Mouse (Mus musculus): Measurements from ENCODE around the gene 5730522E02Rik.

Gene 5730522E02Rik

GRCm38 (mm10) chr11:26128385-26128784, 82.2 kb downstream of the 5730522E02Rik start:
- no peak for DNase-seq (ENCODE audit: low spot score in 2 of 2)

- DNase-seq (ENCODE audit: low spot score in 2 of 2): no peak
Observed at GRCm38 (mm10) chr11:26125923-26126322, 84.6 kb downstream of the 5730522E02Rik start.

DNA sequence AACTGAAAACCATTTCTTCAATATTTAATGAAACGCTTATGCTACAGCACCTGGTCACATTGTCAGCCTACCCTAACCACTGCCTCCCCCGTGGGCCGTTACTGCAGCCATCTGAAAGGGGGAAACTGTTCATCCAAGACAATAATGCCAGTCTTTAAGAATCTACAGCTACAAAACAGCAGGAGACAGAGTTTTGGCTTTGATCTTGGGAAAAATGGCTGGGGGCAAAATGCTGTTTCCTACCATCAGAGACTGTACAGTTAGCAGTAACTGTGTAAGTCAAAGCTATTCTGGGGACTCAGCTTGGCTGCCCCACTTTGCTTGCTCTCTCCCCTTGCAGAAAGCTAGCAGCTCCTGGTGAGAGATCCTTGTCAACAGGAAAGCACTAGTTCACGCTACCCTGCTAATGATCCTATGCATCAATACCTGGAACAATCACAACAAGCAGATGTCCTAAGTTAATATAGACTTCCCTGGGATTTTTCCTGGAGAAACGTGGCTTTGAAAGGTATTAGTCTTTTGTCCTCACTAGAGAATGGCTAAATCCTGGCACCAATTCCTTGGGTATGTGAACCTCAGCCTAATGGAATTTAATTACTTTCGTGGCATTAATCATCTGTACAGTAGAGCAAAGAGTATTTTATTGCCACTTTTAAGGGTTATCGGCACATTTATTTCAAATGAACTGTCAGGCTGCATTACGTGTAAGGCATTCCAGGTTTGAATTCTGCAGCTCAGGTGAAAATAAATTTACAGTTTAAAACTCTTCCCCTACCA, 89.6 kb downstream of the 5730522E02Rik start:
- DNase-seq (ENCODE audit: low spot score in 2 of 2): no peak

- DNase-seq (ENCODE audit: low spot score in 2 of 2): no peak
Observed at GRCm38 (mm10) chr11:26117651-26118050, 92.9 kb downstream of the 5730522E02Rik start.

- no peak for DNase-seq (ENCODE audit: low spot score in 2 of 2)
Observed at GRCm38 (mm10) chr11:26112206-26112605, 98.4 kb downstream of the 5730522E02Rik start.

- no peak for DNase-seq (ENCODE audit: low spot score in 2 of 2)
Observed at GRCm38 (mm10) chr11:26108647-26109046, 101.9 kb downstream of the 5730522E02Rik start.

DNA sequence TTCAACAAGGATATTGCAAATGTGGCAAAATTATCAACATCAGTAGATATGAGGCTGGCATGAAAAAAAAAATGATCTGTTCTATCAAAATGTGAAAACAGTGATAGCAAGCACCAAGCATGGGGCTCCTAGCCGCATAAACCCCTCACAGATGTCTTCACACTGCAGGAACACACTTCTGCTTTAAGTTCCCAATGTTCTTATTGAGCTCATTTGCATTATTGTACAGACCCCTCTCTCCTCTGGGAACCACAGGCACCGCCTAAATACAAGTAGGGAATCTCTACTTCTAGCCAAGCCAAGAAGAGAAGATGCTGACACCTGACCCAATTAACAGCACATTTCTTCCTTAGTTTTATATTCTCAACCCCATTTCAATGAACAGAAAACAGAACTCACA, 105.9 kb downstream of the 5730522E02Rik start:
- no peak for DNase-seq (ENCODE audit: low spot score in 2 of 2)

DNA sequence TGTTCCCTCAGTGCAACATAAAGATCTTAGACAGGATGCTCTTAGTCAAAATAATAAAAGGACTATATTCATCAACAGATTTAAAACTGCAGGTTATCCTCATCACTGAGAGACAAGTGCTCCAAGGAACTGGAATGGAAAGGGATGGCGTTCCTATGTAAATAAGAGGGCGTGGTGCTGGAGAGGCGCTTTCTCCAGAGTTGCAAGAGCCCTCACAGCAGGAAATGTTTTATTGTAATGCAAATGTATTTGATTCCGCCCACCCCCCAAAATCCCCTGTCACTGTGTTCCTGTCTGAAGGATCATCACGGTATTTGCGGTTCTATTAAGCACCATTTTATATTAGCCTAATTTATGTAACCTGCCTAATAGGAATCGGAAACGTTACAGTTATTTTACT, 106.9 kb downstream of the 5730522E02Rik start:
- DNase-seq (ENCODE audit: low spot score in 2 of 2): no peak

DNA sequence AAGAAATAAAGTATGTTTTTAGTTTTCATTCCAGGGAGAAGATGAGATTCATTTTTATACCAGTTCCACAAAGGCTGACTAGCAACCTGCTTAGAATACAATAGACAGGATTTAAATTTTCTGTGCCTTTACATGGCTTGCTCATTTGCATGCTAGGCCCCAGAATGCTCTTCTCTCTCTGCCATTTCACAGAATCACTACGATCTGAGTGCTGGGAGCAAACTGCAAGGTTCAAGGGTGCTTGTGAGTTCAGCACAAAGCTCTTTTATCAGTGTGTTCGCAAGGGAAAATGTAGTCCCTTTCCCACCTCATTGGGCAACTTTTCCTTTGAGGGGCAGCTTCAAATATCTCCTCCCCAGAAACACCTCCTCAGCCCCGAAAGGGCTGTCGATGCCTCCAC, 107.7 kb downstream of the 5730522E02Rik start:
- no peak for DNase-seq (ENCODE audit: low spot score in 2 of 2)

DNA sequence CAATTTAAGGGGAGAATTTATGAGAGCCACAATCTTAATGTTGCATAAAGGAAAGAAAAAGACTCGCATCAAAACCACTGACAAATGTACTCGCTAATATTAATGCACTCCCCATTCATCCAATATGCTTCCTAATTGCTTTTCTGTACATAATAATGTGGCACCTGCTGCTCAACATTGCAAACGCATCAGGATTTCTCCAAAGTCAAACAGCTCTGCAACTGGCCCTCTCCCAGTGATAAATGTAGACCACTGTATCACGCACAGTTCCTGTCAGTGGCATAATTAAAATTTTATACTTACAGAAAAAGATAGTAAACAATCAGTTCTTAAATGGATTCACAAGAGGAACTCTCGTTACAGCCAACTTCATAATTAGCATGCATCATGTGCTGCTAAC, 110.5 kb downstream of the 5730522E02Rik start:
- no peak for DNase-seq (ENCODE audit: low spot score in 2 of 2)

GRCm38 (mm10) chr11:26098933-26099332, 111.6 kb downstream of the 5730522E02Rik start:
- DNase-seq (ENCODE audit: low spot score in 2 of 2): no peak

- DNase-seq (ENCODE audit: low spot score in 2 of 2): no peak
Observed at GRCm38 (mm10) chr11:26096095-26096494, 114.5 kb downstream of the 5730522E02Rik start.

- DNase-seq (ENCODE audit: low spot score in 2 of 2): no peak
Observed at GRCm38 (mm10) chr11:26088993-26089392, 121.6 kb downstream of the 5730522E02Rik start.

DNA sequence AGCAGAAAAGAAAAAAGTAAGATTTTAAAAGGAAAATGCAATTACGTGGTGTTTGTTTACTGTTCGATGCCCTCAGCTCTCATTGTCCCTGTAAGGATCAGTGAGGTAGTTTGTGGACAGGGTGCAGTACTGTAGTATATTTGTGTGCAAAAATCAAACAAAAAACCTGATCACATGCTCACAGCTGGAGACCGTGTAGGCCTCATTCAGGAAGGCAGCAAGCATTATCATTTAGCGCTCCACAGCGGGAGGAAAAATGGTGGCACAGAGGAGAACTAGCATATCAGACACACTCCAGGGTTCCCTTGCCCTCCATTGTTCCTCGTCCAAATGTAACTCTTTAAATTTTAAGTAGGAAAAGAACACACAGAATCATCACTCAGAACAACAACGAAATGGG, 123.9 kb downstream of the 5730522E02Rik start:
- no peak for DNase-seq (ENCODE audit: low spot score in 2 of 2)

DNA sequence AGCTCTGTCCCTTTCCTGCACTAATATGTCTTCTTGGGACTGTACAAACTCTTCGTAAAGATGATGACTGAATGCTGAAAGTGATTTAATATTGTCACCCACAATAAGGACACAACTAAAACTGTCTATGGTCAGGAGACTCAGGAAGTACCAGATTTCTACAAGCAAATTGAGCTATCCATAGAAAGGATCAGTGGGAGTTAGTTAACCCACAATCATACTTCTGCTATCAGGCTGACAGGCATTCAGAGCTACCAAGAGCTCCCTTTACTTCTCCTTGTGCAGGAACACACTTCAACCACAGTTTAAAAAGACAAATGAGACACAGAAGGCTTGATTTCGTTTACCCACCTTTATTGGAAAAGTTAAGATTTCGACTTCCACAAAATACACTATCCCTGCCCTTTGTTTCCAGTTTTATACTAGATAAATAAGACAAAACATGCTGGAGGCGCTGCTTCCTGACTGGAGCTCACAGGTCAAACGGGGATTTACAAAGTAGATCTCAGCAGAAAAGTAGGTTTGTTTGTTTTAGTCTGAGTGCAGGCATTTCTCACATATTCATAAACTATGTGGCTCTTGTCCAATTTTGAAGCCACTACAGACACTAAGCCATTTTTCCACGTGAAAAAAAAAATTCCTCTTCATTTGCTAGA, 125.1 kb downstream of the 5730522E02Rik start:
- DNase-seq (ENCODE audit: low spot score in 2 of 2): no peak

- DNase-seq (ENCODE audit: low spot score in 2 of 2): no peak
Observed at GRCm38 (mm10) chr11:26076335-26076734, 134.2 kb downstream of the 5730522E02Rik start.

DNA sequence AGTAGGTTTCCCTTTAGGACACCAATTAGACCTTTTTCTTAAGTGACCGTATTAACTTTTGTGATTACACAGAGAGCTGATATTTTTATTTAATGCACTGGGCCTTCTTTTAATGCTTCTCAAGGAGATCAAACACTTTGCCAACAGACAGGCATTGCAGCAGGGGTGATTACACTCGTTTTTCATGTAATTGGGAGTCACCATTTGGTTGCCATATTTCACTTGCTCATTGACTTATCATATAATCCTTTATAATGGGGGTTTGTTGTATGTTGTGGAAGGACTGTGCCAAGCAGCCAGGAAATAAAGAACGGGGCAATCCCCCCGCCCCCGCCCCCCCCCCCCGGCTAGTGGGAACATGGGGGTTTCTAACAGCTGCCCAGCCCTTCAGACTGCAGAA, 135.0 kb downstream of the 5730522E02Rik start:
- DNase-seq (ENCODE audit: low spot score in 2 of 2): no peak

DNA sequence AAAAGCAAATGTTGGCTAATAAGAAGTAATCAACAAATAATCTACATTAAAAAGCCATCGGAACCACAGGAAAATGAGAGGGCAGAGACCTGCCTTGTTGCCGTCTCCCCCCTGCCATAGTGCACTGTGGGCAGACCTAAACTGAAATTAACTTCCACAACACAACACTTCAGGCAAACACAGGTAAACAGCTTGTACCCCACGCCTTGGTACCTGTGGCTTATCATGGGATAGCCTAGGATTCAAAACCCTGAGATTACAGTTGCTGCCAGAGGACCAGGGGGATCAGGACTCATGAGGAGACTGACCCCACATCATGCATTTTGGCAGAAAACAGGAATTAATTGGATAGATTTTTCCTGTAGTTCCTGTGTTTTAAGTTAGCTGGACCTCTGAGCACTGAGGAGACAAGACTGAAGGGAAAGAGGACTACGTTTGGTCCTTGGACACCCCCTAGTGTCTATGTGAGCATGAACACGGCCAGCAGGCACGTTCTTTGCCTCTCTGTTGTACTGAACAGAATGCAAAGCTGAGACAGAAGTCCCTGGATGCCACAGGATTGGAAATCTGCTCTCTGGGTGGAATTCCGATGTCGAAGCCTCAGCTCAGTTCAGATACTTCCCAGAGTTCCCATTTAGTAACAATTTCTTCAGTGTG, 136.8 kb downstream of the 5730522E02Rik start:
- peak in 1 of 2 experiments; percentile 22 for DNase-seq (ENCODE audit: low spot score in 2 of 2)

GRCm38 (mm10) chr11:26072101-26072500, 138.5 kb downstream of the 5730522E02Rik start:
- no peak for DNase-seq (ENCODE audit: low spot score in 2 of 2)

GRCm38 (mm10) chr11:26063252-26063651, 147.3 kb downstream of the 5730522E02Rik start:
- DNase-seq (ENCODE audit: low spot score in 2 of 2): no peak

DNA sequence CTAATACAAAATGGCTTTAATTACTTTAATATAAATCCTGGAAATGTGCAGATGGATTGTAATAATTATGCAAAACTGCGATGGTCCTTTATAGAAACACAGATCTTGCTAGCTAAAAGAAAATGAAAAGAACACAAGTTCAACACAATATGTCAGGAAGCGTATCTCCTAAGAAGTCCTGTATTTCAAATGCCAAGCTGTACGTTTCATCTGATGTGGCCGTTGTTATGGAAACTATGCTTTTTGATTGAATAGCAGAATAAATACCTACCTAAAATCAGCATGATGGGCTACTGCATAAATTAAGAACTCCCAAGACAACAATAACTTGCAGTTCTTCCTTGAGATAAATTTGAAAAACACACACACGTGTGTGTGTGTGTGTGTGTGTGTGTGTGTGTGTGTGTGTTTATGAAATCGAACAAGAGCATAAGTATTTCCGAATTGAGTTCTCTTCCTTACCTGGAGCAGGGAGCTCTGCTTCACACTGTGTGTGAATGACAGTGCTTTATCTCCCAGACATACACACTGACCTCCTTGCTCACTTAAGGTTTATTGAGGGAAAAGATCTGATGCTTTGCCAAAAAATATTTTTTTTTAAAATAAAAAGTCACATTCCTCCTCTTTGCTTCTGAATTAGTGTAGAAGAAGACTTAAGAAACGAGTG, 149.0 kb downstream of the 5730522E02Rik start:
- no peak for DNase-seq (ENCODE audit: low spot score in 2 of 2)

DNA sequence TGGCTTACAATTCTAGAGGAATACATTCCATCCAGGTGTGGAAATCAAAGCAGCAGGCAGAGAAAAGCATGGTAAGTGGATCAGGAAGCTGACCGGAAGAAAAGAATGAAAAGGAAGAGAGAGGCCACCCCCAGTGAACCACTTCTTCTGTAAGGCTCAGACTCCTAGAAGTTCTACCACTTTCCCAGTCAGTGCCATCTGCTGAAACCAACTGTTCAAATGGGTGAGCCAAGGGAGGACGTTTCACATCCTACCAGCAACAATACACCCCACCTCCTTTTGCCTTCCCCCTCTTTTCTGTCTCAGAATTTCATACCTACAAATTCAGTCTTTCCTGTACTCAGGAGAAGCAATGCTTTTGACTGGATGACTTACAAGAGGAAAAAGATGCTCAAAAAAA, 197.0 kb downstream of the 5730522E02Rik start:
- no peak for DNase-seq (ENCODE audit: low spot score in 2 of 2)
